Mouse (Mus musculus): Measurements from ENCODE around the gene Plin1. TPM values are rescaled to one million over a fixed set of nuclear protein-coding genes. Genes with fewer than 3 reads are reported as not detected.

Plin1 gene
- polyA plus RNA-seq, 1 experiment from 2014 or later = not detected

DNA sequence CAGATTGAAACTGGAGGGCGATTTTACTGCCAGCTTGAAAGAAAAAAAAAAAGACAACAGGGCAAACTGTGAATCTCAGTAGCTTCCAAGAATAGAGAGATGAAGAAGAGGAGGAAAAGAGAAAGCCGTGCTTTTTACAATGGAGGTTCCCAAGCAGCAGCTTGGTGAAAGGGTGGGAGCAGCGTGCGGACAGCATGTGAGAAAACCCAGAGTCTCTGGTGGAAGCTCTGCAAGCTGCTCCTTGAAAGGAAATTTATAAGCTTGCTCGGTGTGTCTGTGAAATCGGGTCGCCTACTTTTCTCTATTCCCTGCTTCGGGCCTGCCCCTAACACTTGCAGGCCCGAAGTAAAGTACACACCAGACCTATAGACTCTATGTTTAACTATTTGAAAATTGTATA lies 11.3 kb upstream of the Plin1 start:
- no peak overlapping the region for H3K9ac ChIP-seq (replicated peaks; ENCODE audit: low read length)
- no peaks in the 10 kb centered on the region for H3K27me3 ChIP-seq (ENCODE audit: control insufficient read depth, insufficient read depth, low read length)
- no peak overlapping the region for H3K27ac ChIP-seq (replicated peaks; ENCODE audit: low read depth, low read length)
- H3K4me1 ChIP-seq (ENCODE audit: control insufficient read depth, insufficient read depth, low read length) = no peaks in the 10 kb centered on the region; the same call in 1 of the 2 replicates
- no peaks in the 10 kb centered on the region for H3K9me3 ChIP-seq (replicated peaks; ENCODE audit: control insufficient read depth, low read length)
- H3K36me3 ChIP-seq (replicated peaks; ENCODE audit: control insufficient read depth, insufficient read depth, low read depth, low read length) = no peaks in the 10 kb centered on the region
- DNase-seq (ENCODE audit: low spot score) (no peak), ATAC-seq (replicated peaks; ENCODE audit: insufficient number of reproducible peaks, low FRiP score, low TSS enrichment, low read depth) (no peak)
- no peak overlapping the region for H3K4me3 ChIP-seq (ENCODE audit: low read depth, low read length)
- WGBS = 93% methylated on average over 9 of the region's 9 CpGs
- no peak overlapping the region for H3K4me2 ChIP-seq (ENCODE audit: low read depth, low read length)

DNA sequence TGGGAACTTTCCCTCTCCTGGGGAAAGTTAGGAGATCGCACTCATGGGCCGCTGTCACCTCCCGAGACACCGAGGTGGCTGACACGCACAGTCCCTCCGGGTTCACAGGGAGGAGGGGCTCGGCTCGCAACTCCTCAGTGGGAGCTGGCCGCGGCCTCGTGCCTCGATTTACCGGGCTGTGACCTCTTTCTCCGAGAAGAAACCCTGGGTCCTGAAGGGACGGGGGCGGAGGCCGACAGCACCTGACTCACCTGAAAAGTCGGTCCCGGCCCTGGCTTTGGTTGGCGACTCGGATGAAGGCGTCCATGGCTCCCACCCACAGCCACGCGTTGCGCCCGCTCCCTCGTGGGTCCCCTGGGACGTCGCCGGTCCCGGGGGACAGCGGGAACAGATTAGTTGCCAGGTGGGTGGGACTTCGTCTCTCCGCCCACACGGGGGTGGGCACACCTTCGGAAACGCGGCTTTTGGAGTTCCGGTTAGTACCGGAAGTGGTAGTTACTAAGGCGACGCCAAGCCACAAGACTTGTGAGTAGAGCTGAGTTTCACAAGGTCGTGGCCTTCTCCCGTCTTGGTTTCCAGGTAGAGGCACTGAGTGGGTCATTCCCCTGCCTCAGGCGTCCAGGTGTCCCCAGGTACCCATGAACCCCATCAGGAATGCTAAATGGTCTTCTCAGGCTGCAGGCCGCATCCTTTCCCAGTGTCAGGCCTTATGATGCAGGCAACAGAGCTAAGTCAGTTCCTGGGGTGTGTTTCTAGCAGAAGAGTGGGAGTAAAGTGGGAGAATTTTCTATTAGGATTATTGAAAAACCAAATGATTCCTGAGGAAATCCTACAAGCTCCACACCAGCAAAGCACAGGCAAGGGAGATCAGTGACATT lies 10.2 kb upstream of the Plin1 start, which contains the start of the genes Pex11a and Wdr93:
Pex11a (minus strand) TSS at position 473 of the 878 bp plus-strand sequence.
Wdr93 (plus strand) TSS at position 505 of the 878 bp plus-strand sequence.
- Histone ChIP-seq H3K4me1 (ENCODE audit: control insufficient read depth, insufficient read depth, low read length) (no peaks in the 10 kb centered on the region; the same call in 1 of the 2 replicates), H3K9me3 (replicated peaks; ENCODE audit: control insufficient read depth, low read length) (no peaks in the 10 kb centered on the region), H3K4me3 (ENCODE audit: low read depth, low read length) (peak within 1 kb of the TSS; percentile 75), H3K27me3 (ENCODE audit: control insufficient read depth, insufficient read depth, low read length) (no peaks in the 10 kb centered on the region), H3K9ac (replicated peaks; ENCODE audit: low read length) (peak within 1 kb of the TSS; percentile 68), H3K36me3 (replicated peaks; ENCODE audit: control insufficient read depth, insufficient read depth, low read depth, low read length) (no peaks in the 10 kb centered on the region), H3K27ac (replicated peaks; ENCODE audit: low read depth, low read length) (no peak within 1 kb of the TSS), H3K4me2 (ENCODE audit: low read depth, low read length) (peak within 1 kb of the TSS; percentile 93)
- DNase-seq (ENCODE audit: low spot score) (peak; percentile 93), ATAC-seq (replicated peaks; ENCODE audit: insufficient number of reproducible peaks, low FRiP score, low TSS enrichment, low read depth) (peak; percentile 78)
- WGBS = 2% methylated on average over 45 of the region's 46 CpGs

GRCm38 (mm10) chr7:79742277-79742658 lies 9.6 kb upstream of the Plin1 start:
- Histone ChIP-seq H3K4me2 (ENCODE audit: low read depth, low read length) (peak overlapping the region; percentile 93), H3K4me3 (ENCODE audit: low read depth, low read length) (peak overlapping the region; percentile 75), H3K27me3 (ENCODE audit: control insufficient read depth, insufficient read depth, low read length) (no peaks in the 10 kb centered on the region), H3K9ac (replicated peaks; ENCODE audit: low read length) (peak overlapping the region; percentile 68), H3K27ac (replicated peaks; ENCODE audit: low read depth, low read length) (no peak overlapping the region), H3K36me3 (replicated peaks; ENCODE audit: control insufficient read depth, insufficient read depth, low read depth, low read length) (no peaks in the 10 kb centered on the region), H3K9me3 (replicated peaks; ENCODE audit: control insufficient read depth, low read length) (no peaks in the 10 kb centered on the region), H3K4me1 (ENCODE audit: control insufficient read depth, insufficient read depth, low read length) (no peaks in the 10 kb centered on the region; the same call in 1 of the 2 replicates)
- 28% methylated on average over 11 of the region's 11 CpGs for WGBS
- no peak for DNase-seq (ENCODE audit: low spot score)
- ATAC-seq (replicated peaks; ENCODE audit: insufficient number of reproducible peaks, low FRiP score, low TSS enrichment, low read depth) = no peak

GRCm38 (mm10) chr7:79740279-79740678 lies 7.6 kb upstream of the Plin1 start:
- ATAC-seq (replicated peaks; ENCODE audit: insufficient number of reproducible peaks, low FRiP score, low TSS enrichment, low read depth) (no peak), DNase-seq (ENCODE audit: low spot score) (no peak)
- no peak overlapping the region for H3K27ac ChIP-seq (replicated peaks; ENCODE audit: low read depth, low read length)
- H3K9ac ChIP-seq (replicated peaks; ENCODE audit: low read length) = no peak overlapping the region
- no peaks in the 10 kb centered on the region for H3K27me3 ChIP-seq (ENCODE audit: control insufficient read depth, insufficient read depth, low read length)
- no peaks in the 10 kb centered on the region for H3K9me3 ChIP-seq (replicated peaks; ENCODE audit: control insufficient read depth, low read length)
- no peaks in the 10 kb centered on the region; the same call in 1 of the 2 replicates for H3K4me1 ChIP-seq (ENCODE audit: control insufficient read depth, insufficient read depth, low read length)
- no peak overlapping the region for H3K4me2 ChIP-seq (ENCODE audit: low read depth, low read length)
- WGBS = 79% methylated on average over 4 of the region's 4 CpGs
- H3K4me3 ChIP-seq (ENCODE audit: low read depth, low read length) = no peak overlapping the region
- no peaks in the 10 kb centered on the region for H3K36me3 ChIP-seq (replicated peaks; ENCODE audit: control insufficient read depth, insufficient read depth, low read depth, low read length)

GRCm38 (mm10) chr7:79738913-79739312 lies 6.2 kb upstream of the Plin1 start:
- ATAC-seq (replicated peaks; ENCODE audit: insufficient number of reproducible peaks, low FRiP score, low TSS enrichment, low read depth) = no peak
- H3K4me3 ChIP-seq (ENCODE audit: low read depth, low read length) = no peak overlapping the region
- H3K36me3 ChIP-seq (replicated peaks; ENCODE audit: control insufficient read depth, insufficient read depth, low read depth, low read length) = no peaks in the 10 kb centered on the region
- H3K4me1 ChIP-seq (ENCODE audit: control insufficient read depth, insufficient read depth, low read length) = no peaks in the 10 kb centered on the region; the same call in 1 of the 2 replicates
- no peak for DNase-seq (ENCODE audit: low spot score)
- 95% methylated on average over 2 of the region's 2 CpGs for WGBS
- no peak overlapping the region for H3K27ac ChIP-seq (replicated peaks; ENCODE audit: low read depth, low read length)
- no peak overlapping the region for H3K4me2 ChIP-seq (ENCODE audit: low read depth, low read length)
- H3K27me3 ChIP-seq (ENCODE audit: control insufficient read depth, insufficient read depth, low read length) = no peaks in the 10 kb centered on the region
- no peaks in the 10 kb centered on the region for H3K9me3 ChIP-seq (replicated peaks; ENCODE audit: control insufficient read depth, low read length)
- H3K9ac ChIP-seq (replicated peaks; ENCODE audit: low read length) = no peak overlapping the region

GRCm38 (mm10) chr7:79736511-79736910 lies 3.8 kb upstream of the Plin1 start:
- Histone ChIP-seq H3K4me1 (ENCODE audit: control insufficient read depth, insufficient read depth, low read length) (no peaks in the 10 kb centered on the region), H3K36me3 (replicated peaks; ENCODE audit: control insufficient read depth, insufficient read depth, low read depth, low read length) (no peaks in the 10 kb centered on the region), H3K9me3 (replicated peaks; ENCODE audit: control insufficient read depth, low read length) (no peaks in the 10 kb centered on the region), H3K27ac (replicated peaks; ENCODE audit: low read depth, low read length) (no peak overlapping the region), H3K9ac (replicated peaks; ENCODE audit: low read length) (no peak overlapping the region), H3K4me3 (ENCODE audit: low read depth, low read length) (no peak overlapping the region), H3K27me3 (ENCODE audit: control insufficient read depth, insufficient read depth, low read length) (no peaks in the 10 kb centered on the region), H3K4me2 (ENCODE audit: low read depth, low read length) (no peak overlapping the region)
- no peak for DNase-seq (ENCODE audit: low spot score)
- ATAC-seq (replicated peaks; ENCODE audit: insufficient number of reproducible peaks, low FRiP score, low TSS enrichment, low read depth) = no peak
- WGBS = 91% methylated on average over 14 of the region's 14 CpGs

DNA sequence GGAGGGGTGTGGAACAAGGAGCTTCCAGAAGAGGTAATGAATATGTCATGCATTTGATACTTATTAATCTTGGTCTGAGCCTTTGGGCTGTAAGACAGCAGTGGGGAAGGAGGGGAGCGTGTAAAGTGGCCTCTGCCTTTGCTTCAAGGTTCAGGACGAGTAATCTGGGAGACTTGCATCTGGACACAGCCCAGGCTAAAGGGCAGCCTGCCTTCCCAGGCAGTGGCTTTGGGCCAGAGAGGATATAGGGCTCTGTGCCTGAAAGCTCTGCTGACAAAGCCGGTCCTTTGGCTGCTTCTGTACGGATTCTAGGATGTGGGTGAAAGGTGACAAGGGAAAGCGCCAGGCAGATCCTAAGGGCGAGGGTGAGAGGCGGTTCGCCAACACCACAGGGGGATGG lies 1.9 kb upstream of the Plin1 start:
- Histone ChIP-seq H3K27ac (replicated peaks; ENCODE audit: low read depth, low read length) (no peak overlapping the region), H3K27me3 (ENCODE audit: control insufficient read depth, insufficient read depth, low read length) (no peaks in the 10 kb centered on the region), H3K36me3 (replicated peaks; ENCODE audit: control insufficient read depth, insufficient read depth, low read depth, low read length) (no peaks in the 10 kb centered on the region), H3K9ac (replicated peaks; ENCODE audit: low read length) (no peak overlapping the region), H3K4me1 (ENCODE audit: control insufficient read depth, insufficient read depth, low read length) (no peaks in the 10 kb centered on the region), H3K9me3 (replicated peaks; ENCODE audit: control insufficient read depth, low read length) (no peaks in the 10 kb centered on the region), H3K4me3 (ENCODE audit: low read depth, low read length) (no peak overlapping the region), H3K4me2 (ENCODE audit: low read depth, low read length) (no peak overlapping the region)
- WGBS = 82% methylated on average over 8 of the region's 8 CpGs
- ATAC-seq (replicated peaks; ENCODE audit: insufficient number of reproducible peaks, low FRiP score, low TSS enrichment, low read depth) (no peak), DNase-seq (ENCODE audit: low spot score) (no peak)

- no peak for DNase-seq (ENCODE audit: low spot score)
These were observed 1.3 kb downstream of the Plin1 start for GRCm38 (mm10) chr7:79731438-79731837.

More at GRCm38 (mm10) chr7:79731438-79731837, 1.3 kb downstream of the Plin1 start:
- no peak for ATAC-seq (replicated peaks; ENCODE audit: insufficient number of reproducible peaks, low FRiP score, low TSS enrichment, low read depth)
- Histone ChIP-seq H3K27ac (replicated peaks; ENCODE audit: low read depth, low read length) (no peak overlapping the region), H3K9ac (replicated peaks; ENCODE audit: low read length) (no peak overlapping the region), H3K27me3 (ENCODE audit: control insufficient read depth, insufficient read depth, low read length) (no peaks in the 10 kb centered on the region; the same call in 1 of the 2 replicates), H3K4me2 (ENCODE audit: low read depth, low read length) (no peak overlapping the region), H3K4me1 (ENCODE audit: control insufficient read depth, insufficient read depth, low read length) (no peaks in the 10 kb centered on the region), H3K36me3 (replicated peaks; ENCODE audit: control insufficient read depth, insufficient read depth, low read depth, low read length) (no peaks in the 10 kb centered on the region), H3K4me3 (ENCODE audit: low read depth, low read length) (no peak overlapping the region), H3K9me3 (replicated peaks; ENCODE audit: control insufficient read depth, low read length) (no peaks in the 10 kb centered on the region)
- 78% methylated on average over 13 of the region's 13 CpGs for WGBS
